Mouse (Mus musculus) lung, adult 18-20 months (tissue): ENCODE data around the gene Chst12.

ENCODE experiments used
- DNase-seq, 2 experiments: peaks; one replicate each; pipeline ENCODE4 v3.0.0; 2022; ENCODE audit warnings: mixed read lengths in 2 of 2

The Chst12 gene

DNA sequence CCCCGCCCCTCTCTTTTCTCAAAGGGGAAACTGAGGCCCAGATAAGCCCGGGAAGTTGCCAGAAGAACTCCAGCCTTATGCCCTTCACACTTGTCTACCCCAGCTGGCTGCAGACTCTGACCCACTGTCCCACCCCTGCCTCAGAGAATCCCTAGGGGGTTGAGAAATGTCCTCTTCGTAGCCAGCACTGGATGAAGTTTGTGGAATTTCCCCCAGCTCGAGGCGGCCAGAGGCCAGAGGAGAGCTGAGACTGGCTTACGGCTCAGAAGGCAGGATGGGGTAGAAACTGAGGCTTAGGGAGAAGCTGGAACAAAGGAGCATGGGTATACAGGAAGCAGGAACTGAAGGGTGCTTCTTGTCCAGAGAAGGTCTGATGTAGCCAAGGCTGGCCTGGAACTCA lies 67.3 kb downstream of the Chst12 start:
- DNase-seq: peak; percentile 22 to 39
